Mouse (Mus musculus) bone marrow, adult 2 months (tissue): ENCODE results near the gene Gm3415.
A peak's percentile ranks its signal among the peaks of the same experiment; 100 is the strongest.

Source experiments
- CTCF ChIP-seq: fragments of 200-500 bp; IDR thresholded peaks from 2 replicates; pipeline ENCODE4 v1.5.1; 2011; ENCODE audit warnings: low read length, control low read depth; ENCODE audit not compliant: control insufficient read depth, insufficient read depth
- POLR2A ChIP-seq: fragments of 200-500 bp; IDR thresholded peaks from 2 replicates; pipeline ENCODE4 v1.6.1; 2011; ENCODE audit warnings: low read depth, mild to moderate bottlenecking, control low read depth, low read length, borderline replicate concordance; ENCODE audit not compliant: control insufficient read depth

- TF ChIP-seq POLR2A (no peak), CTCF (peak; percentile 36; the same call in 1 of the 2 replicates)
Observed at GRCm38 (mm10) chr5:146576668-146577067, 20.7 kb downstream of the Gm3415 start.
